Comparison of ENCODE assay signal across 11 mouse cellular contexts in the genomic region with DNA sequence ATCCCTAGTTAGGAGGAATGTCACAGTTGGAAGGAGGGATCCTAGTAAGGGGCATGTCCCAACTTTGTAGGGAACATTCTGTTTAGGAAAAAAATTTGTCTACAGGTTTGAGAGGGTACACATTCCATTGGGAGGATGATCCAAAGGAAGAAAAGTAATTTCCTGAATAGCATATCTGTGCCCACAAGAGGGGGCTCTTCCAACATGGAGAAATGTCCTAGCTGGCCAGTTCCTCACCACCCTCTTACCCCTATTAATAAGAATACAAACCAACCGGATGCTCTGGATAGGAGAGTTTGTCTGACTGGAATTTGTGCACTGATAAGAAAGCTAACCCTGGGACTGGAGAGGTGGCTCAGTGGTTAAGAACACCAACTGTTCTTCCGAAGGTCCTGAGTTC. TPM values are rescaled to one million over a fixed set of nuclear protein-coding genes. Genes with fewer than 3 reads are reported as not detected.
A peak's percentile ranks its signal among the peaks of the same experiment; 100 is the strongest.
DNase-seq lines count a peak whose midpoint lies in the region; ATAC-seq lines count a peak whose summit lies in the region.
"Had no signal": no experiment of that assay in that cellular context is flagged by ENCODE, and none has a peak within 500 bp of the region (broad histone marks: within the 10 kb centered on the region; RNA-seq: fewer than 3 reads in every experiment).

No protein-coding gene starts in this region.

- H3K36me3 ChIP-seq in hindbrain, embryonic 16.5 days (ENCODE audit: control insufficient read depth, insufficient read depth, low read length) = 0 out of 2 replicates have a peak, but pooled peaks cover 8% of the 10 kb centered on the region
- H3K36me3 ChIP-seq: heart, embryonic 15.5 days; limb, embryonic 13.5 days had no signal

- ATAC-seq in hindbrain, embryonic 16.5 days = no peak
- no peak for ATAC-seq in erythroid progenitor cell, adult 5-6 weeks (replicated peaks; ENCODE audit: low FRiP score, poor library complexity, severe bottlenecking)
- ATAC-seq: midbrain, embryonic 13.5 days had no signal

- H3K27ac ChIP-seq in hindbrain, embryonic 16.5 days (ENCODE audit: low read depth, low read length) = no peak overlapping the region
- H3K27ac ChIP-seq: heart, embryonic 15.5 days; limb, embryonic 13.5 days; midbrain, embryonic 13.5 days had no signal

- H3K4me1 ChIP-seq in hindbrain, embryonic 16.5 days (ENCODE audit: control insufficient read depth, insufficient read depth, low read depth, low read length) = no peaks in the 10 kb centered on the region
- H3K4me1 ChIP-seq: limb, embryonic 13.5 days; midbrain, embryonic 13.5 days had no signal

- H3K27me3 ChIP-seq in hindbrain, embryonic 16.5 days (replicated peaks; ENCODE audit: control insufficient read depth, insufficient read depth, low read length) = no peaks in the 10 kb centered on the region
- H3K27me3 ChIP-seq: heart, embryonic 15.5 days; limb, embryonic 13.5 days; midbrain, embryonic 13.5 days had no signal

- no peak overlapping the region for H3K9ac ChIP-seq in hindbrain, embryonic 16.5 days (ENCODE audit: low read depth, low read length)
- H3K9ac ChIP-seq: heart, embryonic 15.5 days; limb, embryonic 13.5 days; midbrain, embryonic 13.5 days had no signal

- 53% methylated on average over 2 of the region's 2 CpGs for WGBS in hindbrain, embryonic 16.5 days

- H3K4me3 ChIP-seq in hindbrain, embryonic 16.5 days (ENCODE audit: low read length) = no peak overlapping the region
- H3K4me3 ChIP-seq: heart, embryonic 15.5 days; limb, embryonic 13.5 days; midbrain, embryonic 13.5 days had no signal

- H3K9me3 ChIP-seq in hindbrain, embryonic 16.5 days (ENCODE audit: control insufficient read depth, low read length) = no peaks in the 10 kb centered on the region
- H3K9me3 ChIP-seq: heart, embryonic 15.5 days; limb, embryonic 13.5 days; midbrain, embryonic 13.5 days had no signal

- no peak overlapping the region for H3K4me2 ChIP-seq in hindbrain, embryonic 16.5 days (ENCODE audit: low read length)
- H3K4me2 ChIP-seq: heart, embryonic 15.5 days; limb, embryonic 13.5 days; midbrain, embryonic 13.5 days had no signal

- peak; percentile 57 for DNase-seq in adrenal gland, postnatal 14 days
- DNase-seq in adrenal gland, postnatal 25 days = no peak
- peak; percentile 49 for DNase-seq in kidney, adult 9 months
- no peak for DNase-seq in kidney, postnatal 10 days
- DNase-seq in ES-CJ7 (ENCODE audit: low read depth, low spot score) = peak; percentile 42
- peak; percentile 36 for DNase-seq in induced T-regulatory cell, adult 2 months (ENCODE audit: low read depth)

RNA-seq across cellular contexts. Expression of gene Ehmt1, which starts 4.1 kb away (rescaled TPM):
- total RNA-seq in adrenal gland, postnatal 14 days (2021) = 57.0 and 66.9 TPM in 2 replicates
- total RNA-seq in adrenal gland, postnatal 25 days (2021) = 66.2 and 70.1 TPM in 2 replicates
- polyA plus RNA-seq in hindbrain, embryonic 16.5 days (2015; fragmentation: Nextera tagmentation; extraction: Ambion mirVana) = 71.2 and 82.0 TPM in 2 replicates
- total RNA-seq in erythroid progenitor cell, adult 5-6 weeks (2015; ENCODE audit: low replicate concordance) = 13.8 and 36.0 TPM in 2 replicates
- 60.5 and 74.0 TPM in 2 replicates for total RNA-seq in erythroid progenitor cell, adult 5-6 weeks (2017; ENCODE audit: low replicate concordance)

RNA-seq across cellular contexts. Expression of gene Arrdc1, which starts 11.5 kb away (rescaled TPM):
- 11.5 and 22.2 TPM in 2 replicates for total RNA-seq in adrenal gland, postnatal 14 days (2021)
- total RNA-seq in adrenal gland, postnatal 25 days (2021) = 16.2 and 26.4 TPM in 2 replicates
- 45.8 and 46.8 TPM in 2 replicates for polyA plus RNA-seq in hindbrain, embryonic 16.5 days (2015; fragmentation: Nextera tagmentation; extraction: Ambion mirVana)
- 6.3 and 9.0 TPM in 2 replicates for total RNA-seq in erythroid progenitor cell, adult 5-6 weeks (2015; ENCODE audit: low replicate concordance)
- 7.7 and 8.4 TPM in 2 replicates for total RNA-seq in erythroid progenitor cell, adult 5-6 weeks (2017; ENCODE audit: low replicate concordance)

RNA-seq across cellular contexts. Expression of gene Zmynd19, which starts 26.0 kb away (rescaled TPM):
- 24.5 and 25.9 TPM in 2 replicates for total RNA-seq in adrenal gland, postnatal 14 days (2021)
- total RNA-seq in adrenal gland, postnatal 25 days (2021) = 21.3 and 26.6 TPM in 2 replicates
- 5.4 and 14.6 TPM in 2 replicates for polyA plus RNA-seq in hindbrain, embryonic 16.5 days (2015; fragmentation: Nextera tagmentation; extraction: Ambion mirVana)
- 3.2 and 4.6 TPM in 2 replicates for total RNA-seq in erythroid progenitor cell, adult 5-6 weeks (2015; ENCODE audit: low replicate concordance)
- 6.6 and 13.7 TPM in 2 replicates for total RNA-seq in erythroid progenitor cell, adult 5-6 weeks (2017; ENCODE audit: low replicate concordance)

RNA-seq across cellular contexts. Expression of gene Dph7, which starts 38.6 kb away (rescaled TPM):
- total RNA-seq in adrenal gland, postnatal 14 days (2021) = 8.5 and 9.9 TPM in 2 replicates
- 9.6 and 15.5 TPM in 2 replicates for total RNA-seq in adrenal gland, postnatal 25 days (2021)
- polyA plus RNA-seq in hindbrain, embryonic 16.5 days (2015; fragmentation: Nextera tagmentation; extraction: Ambion mirVana) = 36.5 and 39.0 TPM in 2 replicates
- 6.5 and 16.3 TPM in 2 replicates for total RNA-seq in erythroid progenitor cell, adult 5-6 weeks (2015; ENCODE audit: low replicate concordance)
- total RNA-seq in erythroid progenitor cell, adult 5-6 weeks (2017; ENCODE audit: low replicate concordance) = 2.8 and 6.1 TPM in 2 replicates

RNA-seq across cellular contexts. Expression of gene Mrpl41, which starts 51.3 kb away (rescaled TPM):
- total RNA-seq in adrenal gland, postnatal 14 days (2021) = 85.7 and 89.8 TPM in 2 replicates
- total RNA-seq in adrenal gland, postnatal 25 days (2021) = 87.6 and 101 TPM in 2 replicates
- 159 and 182 TPM in 2 replicates for polyA plus RNA-seq in hindbrain, embryonic 16.5 days (2015; fragmentation: Nextera tagmentation; extraction: Ambion mirVana)
- total RNA-seq in erythroid progenitor cell, adult 5-6 weeks (2015; ENCODE audit: low replicate concordance) = 31.9 and 38.6 TPM in 2 replicates
- 37.8 and 40.9 TPM in 2 replicates for total RNA-seq in erythroid progenitor cell, adult 5-6 weeks (2017; ENCODE audit: low replicate concordance)

Comparison
In these comparisons a context has a peak if more than half of its experiments do, and no peak if none do; other contexts are left out.
1. DNase-seq: peak in adrenal gland, postnatal 14 days (single experiment), kidney, adult 9 months (single experiment), ES-CJ7 (single experiment) and induced T-regulatory cell, adult 2 months (single experiment); none in adrenal gland, postnatal 25 days (single experiment) and kidney, postnatal 10 days (single experiment).